Mouse (Mus musculus) embryonic facial prominence, embryonic 10.5 days (tissue): Measurements from ENCODE around the gene Adgrb2. TPM values are rescaled to one million over a fixed set of nuclear protein-coding genes. Genes with fewer than 3 reads are reported as not detected.

Experiments used
- DNase-seq: peaks from one replicate; pipeline ENCODE4 v3.0.0-alpha.2; 2017; ENCODE audit warnings: low spot score
- H3K27ac ChIP-seq: fragments of 300-500 bp; sonication (generic); replicated peaks from 2 replicates; pipeline ENCODE4 v1.5.1; 2016; ENCODE audit warnings: mild to moderate bottlenecking
- H3K27me3 ChIP-seq: fragments of 300-500 bp; sonication (generic); replicated peaks from 2 replicates; pipeline ENCODE4 v1.6.1; 2016; ENCODE audit warnings: low read depth, mild to moderate bottlenecking; ENCODE audit not compliant: poor library complexity, severe bottlenecking
- H3K36me3 ChIP-seq: fragments of 300-500 bp; sonication (generic); replicated peaks from 2 replicates; pipeline ENCODE4 v1.6.1; 2016; ENCODE audit warnings: mild to moderate bottlenecking, moderate library complexity
- H3K4me1 ChIP-seq: fragments of 300-500 bp; sonication (generic); 2 replicates; pipeline ENCODE4 v1.6.1; 2016
- H3K4me3 ChIP-seq: fragments of 300-500 bp; sonication (generic); 2 replicates; pipeline ENCODE4 v1.5.1; 2016; ENCODE audit warnings: mild to moderate bottlenecking, moderate library complexity
- H3K9me3 ChIP-seq: fragments of 300-500 bp; sonication (generic); 2 replicates; pipeline ENCODE4 v1.6.1; 2016; ENCODE audit warnings: mild to moderate bottlenecking
- whole genome bisulfite sequencing: fragments of 180-500 bp; shearing (Covaris S2); methylation state at CpG from one replicate; pipeline ENCODE4 v1.1.7; 2016; 5-methylcytosine and 5-hydroxymethylcytosine counted together
- polyA plus RNA-seq: library from polyadenylated mRNA; unstranded; fragments of >200 nt; fragmentation: Nextera tagmentation; extraction: Ambion mirVana; gene quantifications from 2 replicates; pipeline ENCODE4 v1.2.1, GENCODE M21; 2016

Gene Adgrb2
- polyA plus RNA-seq, 1 experiment from 2014 or later = 1.2 TPM

DNA sequence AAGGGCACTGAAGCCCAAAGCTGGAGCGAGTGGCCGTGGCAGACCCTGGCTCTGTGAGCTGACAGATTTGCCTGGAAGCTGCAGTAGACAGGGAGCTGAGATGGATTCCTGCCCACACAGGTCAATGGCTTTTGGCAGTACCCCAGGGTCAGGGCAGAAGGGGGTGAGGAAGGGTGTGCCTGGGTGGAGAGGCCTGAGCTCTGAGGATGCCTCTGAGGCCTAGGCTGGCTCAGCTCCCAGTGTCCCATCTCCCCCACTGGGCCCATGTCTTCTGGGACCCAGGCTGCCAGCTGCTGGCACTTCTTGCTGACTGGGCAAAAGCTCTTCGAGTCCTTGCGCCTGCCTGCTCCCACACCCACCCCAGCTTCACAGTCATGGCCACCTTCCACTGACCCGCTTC lies 8.5 kb downstream of the Adgrb2 start:
- H3K27ac ChIP-seq = no peak overlapping the region
- no peak for DNase-seq
- peaks cover 96% of the 10 kb centered on the region for H3K27me3 ChIP-seq
- H3K4me3 ChIP-seq = no peak overlapping the region
- 94% methylated on average over 5 of the region's 5 CpGs for WGBS
- H3K4me1 ChIP-seq = peaks cover 29% of the 10 kb centered on the region
- 0 out of 2 replicates have a peak, but pooled peaks cover 3% of the 10 kb centered on the region for H3K36me3 ChIP-seq
- no peaks in the 10 kb centered on the region for H3K9me3 ChIP-seq

DNA sequence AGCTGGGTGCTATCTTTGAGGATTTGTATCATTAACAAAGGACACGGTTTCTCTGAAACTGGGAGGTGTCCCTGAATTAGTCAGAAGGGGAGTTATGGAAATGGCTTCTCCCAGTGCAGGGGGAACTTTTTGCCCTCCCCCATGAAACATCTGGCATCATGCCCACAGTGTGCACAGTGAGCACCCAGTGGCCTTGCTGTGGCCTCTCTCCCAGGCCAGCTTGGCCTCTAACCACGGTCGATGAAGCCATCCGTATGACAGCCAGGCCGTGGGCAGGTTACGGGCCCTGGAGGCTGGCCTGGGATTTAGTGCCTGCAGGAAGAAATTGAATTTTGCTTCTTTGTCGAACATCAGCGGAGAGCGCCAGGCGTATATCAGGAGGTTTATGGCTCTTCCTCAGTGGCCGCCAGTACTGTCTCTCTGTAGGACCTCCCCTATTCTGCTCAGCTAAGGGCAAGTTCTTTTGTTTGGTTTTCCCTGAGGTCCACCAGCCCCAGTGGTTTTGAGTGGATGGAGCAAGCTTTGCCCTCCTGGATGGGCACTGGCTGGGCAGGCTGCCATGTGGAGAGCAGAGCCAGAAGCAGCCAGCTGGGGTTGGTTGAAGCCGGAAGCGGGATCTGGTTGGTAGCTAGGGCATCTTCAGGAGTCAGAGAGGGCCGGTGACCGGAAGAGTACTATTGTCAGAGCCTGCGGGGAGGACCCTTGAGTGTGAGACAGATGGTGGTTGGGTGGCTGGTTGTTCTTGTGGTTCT lies 9.4 kb downstream of the Adgrb2 start:
- Histone ChIP-seq H3K27ac (no peak overlapping the region), H3K36me3 (0 out of 2 replicates have a peak, but pooled peaks cover 3% of the 10 kb centered on the region), H3K4me3 (no peak overlapping the region), H3K9me3 (no peaks in the 10 kb centered on the region), H3K4me1 (peaks cover 23% of the 10 kb centered on the region), H3K27me3 (peaks cover 96% of the 10 kb centered on the region)
- 92% methylated on average over 16 of the region's 16 CpGs for WGBS
- no peak for DNase-seq

DNA sequence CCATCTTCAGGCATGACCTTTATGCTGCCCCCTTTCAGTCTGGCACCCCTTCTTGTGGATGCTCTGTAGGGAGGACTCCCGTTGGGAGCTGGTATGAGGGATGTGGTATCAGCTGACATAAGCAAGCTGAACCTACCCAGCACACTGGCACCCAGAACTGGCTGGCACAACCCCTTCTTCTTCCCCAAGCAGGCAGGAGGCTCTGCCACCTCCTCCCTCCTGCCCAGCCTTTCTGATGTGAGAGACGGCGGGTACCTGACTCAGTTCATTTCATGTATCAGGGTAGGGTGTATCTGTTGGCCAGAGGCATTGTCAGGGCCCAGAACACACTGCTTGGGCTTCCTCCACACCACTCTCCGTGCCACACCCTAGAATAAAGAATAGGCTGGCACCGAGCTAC lies 10.1 kb downstream of the Adgrb2 start:
- H3K9me3 ChIP-seq = no peaks in the 10 kb centered on the region
- H3K4me3 ChIP-seq = no peak overlapping the region
- no peak overlapping the region for H3K27ac ChIP-seq
- WGBS = 84% methylated on average over 5 of the region's 5 CpGs
- H3K27me3 ChIP-seq = peaks cover 95% of the 10 kb centered on the region
- no peak for DNase-seq
- H3K4me1 ChIP-seq = peaks cover 27% of the 10 kb centered on the region
- H3K36me3 ChIP-seq = 0 out of 2 replicates have a peak, but pooled peaks cover 3% of the 10 kb centered on the region

DNA sequence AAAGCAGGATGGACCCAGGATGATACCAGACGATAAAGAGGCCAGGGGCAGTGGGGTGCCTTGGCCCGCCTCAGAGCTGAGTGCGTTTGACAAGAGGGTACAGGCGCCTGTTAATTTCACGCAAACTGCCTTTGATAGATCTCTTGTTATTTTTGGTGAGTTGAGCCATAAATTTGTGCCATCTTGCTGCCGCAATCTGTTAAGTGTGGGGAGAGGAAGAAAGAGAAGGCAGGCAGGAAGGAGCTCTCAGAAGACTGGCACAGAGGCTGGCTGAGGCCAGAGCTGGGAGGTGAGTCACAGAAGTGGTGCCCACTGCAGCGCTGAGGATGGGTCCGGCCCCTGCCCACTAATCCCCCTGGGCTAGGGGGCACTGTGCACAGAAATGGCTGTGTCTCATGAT lies 10.6 kb downstream of the Adgrb2 start:
- Histone ChIP-seq H3K4me1 (peaks cover 26% of the 10 kb centered on the region), H3K27me3 (peaks cover 89% of the 10 kb centered on the region)
- WGBS = 83% methylated on average over 8 of the region's 8 CpGs

DNA sequence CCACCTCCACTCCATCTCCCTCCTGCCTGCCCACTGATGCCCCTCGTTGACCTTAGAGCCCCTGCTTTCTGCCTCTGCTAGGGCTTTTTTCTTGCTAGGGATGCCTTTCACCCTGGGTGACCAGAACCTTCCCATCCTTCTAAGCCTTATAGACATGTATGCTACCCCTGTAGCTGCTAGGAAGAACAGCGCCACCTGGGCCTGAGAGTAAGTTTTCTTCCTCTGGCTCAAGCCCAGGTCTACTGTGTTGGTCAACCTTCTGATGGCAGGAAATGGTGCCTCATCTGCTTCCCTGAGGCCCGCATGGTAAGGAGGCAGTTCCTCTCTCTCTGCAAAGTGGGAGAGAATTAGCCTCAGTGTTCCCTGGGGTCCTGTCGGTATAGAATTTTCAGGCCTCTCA lies 11.3 kb downstream of the Adgrb2 start:
- WGBS = 68% methylated on average over 4 of the region's 4 CpGs
- Histone ChIP-seq H3K4me3 (no peak overlapping the region), H3K27ac (no peak overlapping the region), H3K27me3 (peaks cover 86% of the 10 kb centered on the region), H3K4me1 (peaks cover 19% of the 10 kb centered on the region), H3K36me3 (0 out of 2 replicates have a peak, but pooled peaks cover 3% of the 10 kb centered on the region), H3K9me3 (no peaks in the 10 kb centered on the region)
- DNase-seq = no peak

More for the DNA sequence above, 10.6 kb downstream of the Adgrb2 start:
- Histone ChIP-seq H3K9me3 (no peaks in the 10 kb centered on the region), H3K4me3 (no peak overlapping the region), H3K27ac (no peak overlapping the region), H3K36me3 (0 out of 2 replicates have a peak, but pooled peaks cover 3% of the 10 kb centered on the region)
- DNase-seq = no peak

DNA sequence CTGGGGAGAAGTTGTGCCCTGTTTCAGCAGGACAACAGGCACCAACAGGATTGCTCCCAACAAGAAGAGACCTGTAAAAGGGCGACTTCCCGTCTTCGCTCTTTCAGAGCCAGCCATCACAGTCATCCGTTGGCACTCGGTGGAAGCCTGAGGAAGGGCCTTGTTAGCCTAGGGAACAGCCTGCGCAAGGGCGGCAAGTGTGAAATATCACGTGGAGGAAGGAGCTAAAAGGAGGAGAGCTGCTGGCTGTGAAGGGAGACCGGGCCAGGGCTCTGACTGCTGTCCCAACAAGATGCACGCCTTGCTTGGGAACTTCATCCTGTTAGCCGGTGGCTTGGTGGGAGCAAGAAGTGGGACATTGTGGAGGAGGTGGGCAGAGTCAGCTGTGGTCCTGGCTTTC lies 13.5 kb downstream of the Adgrb2 start:
- no peak for DNase-seq
- no peaks in the 10 kb centered on the region for H3K9me3 ChIP-seq
- H3K27ac ChIP-seq = no peak overlapping the region; the same call in 1 of the 2 replicates
- H3K27me3 ChIP-seq = peaks cover 68% of the 10 kb centered on the region
- H3K36me3 ChIP-seq = no peaks in the 10 kb centered on the region
- H3K4me1 ChIP-seq = peaks cover 20% of the 10 kb centered on the region
- WGBS = 73% methylated on average over 11 of the region's 11 CpGs
- H3K4me3 ChIP-seq = no peak overlapping the region

DNA sequence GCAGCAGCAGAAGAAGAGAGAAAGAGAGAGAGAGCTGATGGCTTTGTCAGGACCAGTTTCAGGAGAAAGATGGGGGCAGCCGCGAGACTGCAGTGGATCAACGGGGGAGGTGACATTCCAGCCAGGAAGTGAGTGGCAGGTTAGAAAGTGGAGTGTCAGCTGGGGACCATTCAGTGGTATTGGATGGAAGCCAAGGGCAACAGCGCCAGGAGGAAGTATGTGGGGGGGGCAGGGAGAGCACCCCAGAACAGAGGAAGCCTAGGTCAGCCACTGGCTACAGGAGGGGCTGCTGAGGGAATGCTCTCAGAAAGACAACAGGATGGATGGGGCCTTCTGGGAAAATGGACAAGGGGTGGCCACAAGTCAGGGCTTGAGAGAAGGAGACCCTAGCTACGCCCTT lies 17.0 kb downstream of the Adgrb2 start:
- no peaks in the 10 kb centered on the region for H3K36me3 ChIP-seq
- peaks cover 69% of the 10 kb centered on the region for H3K27me3 ChIP-seq
- WGBS = 63% methylated on average over 5 of the region's 5 CpGs
- H3K27ac ChIP-seq = no peak overlapping the region
- no peaks in the 10 kb centered on the region for H3K9me3 ChIP-seq
- no peak overlapping the region for H3K4me3 ChIP-seq
- H3K4me1 ChIP-seq = peaks cover 25% of the 10 kb centered on the region
- no peak for DNase-seq

DNA sequence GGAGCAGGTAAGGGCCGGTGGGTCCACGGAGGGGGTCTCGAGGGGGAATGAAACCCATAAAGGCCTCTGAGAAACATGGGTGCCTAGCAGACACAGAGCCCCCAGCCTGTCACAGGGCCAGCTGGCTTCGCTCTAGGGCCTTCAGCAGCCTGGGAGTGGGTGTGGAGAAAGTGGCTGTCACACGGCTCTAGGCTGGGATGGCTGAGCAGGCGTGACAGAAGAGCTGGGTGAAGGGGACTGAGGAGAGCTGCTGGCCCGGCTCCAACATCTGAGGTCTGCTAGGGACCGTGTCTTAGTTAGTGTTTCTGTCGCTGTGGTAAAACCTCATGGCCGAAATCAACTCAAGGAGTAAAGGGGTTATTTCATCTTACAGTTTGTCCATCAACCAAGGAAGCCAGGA lies 17.5 kb downstream of the Adgrb2 start:
- Histone ChIP-seq H3K4me3 (no peak overlapping the region), H3K36me3 (no peaks in the 10 kb centered on the region), H3K4me1 (peaks cover 29% of the 10 kb centered on the region), H3K9me3 (no peaks in the 10 kb centered on the region), H3K27me3 (peaks cover 69% of the 10 kb centered on the region), H3K27ac (no peak overlapping the region)
- WGBS = 81% methylated on average over 10 of the region's 10 CpGs
- no peak for DNase-seq

DNA sequence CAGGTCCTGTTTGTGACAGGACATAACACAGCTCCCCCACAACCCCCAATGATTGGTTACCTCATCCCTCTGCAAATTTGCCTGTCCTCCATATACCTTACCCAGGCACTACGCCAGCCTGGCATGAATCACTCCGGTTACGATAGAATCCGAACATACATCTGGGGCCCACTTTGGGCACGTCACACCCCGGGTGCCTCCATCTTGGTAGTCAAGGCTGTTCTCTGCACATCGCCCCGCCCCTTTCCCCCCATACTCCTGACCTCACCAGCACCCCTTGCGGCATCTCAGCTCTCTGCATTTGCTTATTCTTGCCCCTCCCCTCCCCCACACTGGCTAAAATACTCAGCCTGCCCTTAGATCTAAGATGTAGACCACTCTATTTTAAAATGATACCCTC lies 20.9 kb downstream of the Adgrb2 start:
- WGBS = 57% methylated on average over 9 of the region's 9 CpGs
- H3K4me1 ChIP-seq = peaks cover 31% of the 10 kb centered on the region
- peaks cover 76% of the 10 kb centered on the region for H3K27me3 ChIP-seq
- no peak overlapping the region for H3K27ac ChIP-seq
- no peak overlapping the region for H3K4me3 ChIP-seq
- no peaks in the 10 kb centered on the region for H3K9me3 ChIP-seq
- no peaks in the 10 kb centered on the region for H3K36me3 ChIP-seq
- peak; percentile 43 for DNase-seq

DNA sequence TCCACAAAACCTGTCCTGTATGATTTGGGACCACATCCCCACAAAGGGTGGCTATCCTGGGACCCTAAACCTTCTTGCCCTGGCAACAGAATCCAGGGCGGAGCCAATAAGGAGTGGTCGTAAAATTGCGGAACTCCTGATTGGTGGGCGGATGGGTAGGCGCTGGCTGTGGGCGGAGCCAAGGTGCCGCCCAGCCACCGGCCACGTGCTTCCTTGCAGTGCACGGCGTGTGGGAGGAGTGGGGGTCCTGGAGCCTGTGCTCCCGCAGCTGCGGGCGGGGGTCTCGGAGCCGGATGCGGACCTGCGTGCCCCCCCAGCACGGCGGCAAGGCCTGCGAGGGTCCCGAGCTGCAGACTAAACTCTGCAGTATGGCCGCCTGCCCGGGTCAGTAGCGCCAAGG lies 21.9 kb downstream of the Adgrb2 start:
- H3K27me3 ChIP-seq = peaks cover 78% of the 10 kb centered on the region
- H3K4me1 ChIP-seq = peaks cover 28% of the 10 kb centered on the region
- peak overlapping the region; percentile 56 for H3K4me3 ChIP-seq
- H3K9me3 ChIP-seq = no peaks in the 10 kb centered on the region
- 16% methylated on average over 25 of the region's 25 CpGs for WGBS
- no peaks in the 10 kb centered on the region for H3K36me3 ChIP-seq
- peak; percentile 65 for DNase-seq
- H3K27ac ChIP-seq = peak overlapping the region; percentile 60

DNA sequence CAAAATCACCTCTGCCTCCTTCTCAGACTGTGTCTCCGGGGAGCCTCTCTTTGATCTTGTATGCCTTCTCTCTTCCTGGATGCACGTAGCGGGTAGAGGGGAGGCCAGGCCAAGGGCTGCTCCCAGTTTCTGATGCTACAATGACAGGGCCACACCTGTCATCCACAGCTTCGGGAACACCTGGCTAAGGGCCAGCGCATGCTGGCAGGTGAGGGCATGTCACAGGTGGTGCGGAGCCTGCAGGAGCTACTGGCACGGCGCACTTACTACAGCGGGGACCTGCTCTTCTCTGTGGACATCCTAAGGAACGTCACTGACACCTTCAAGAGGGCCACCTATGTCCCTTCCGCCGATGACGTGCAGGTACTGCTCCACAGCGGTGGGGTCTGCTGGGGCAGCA lies 24.4 kb downstream of the Adgrb2 start:
- WGBS = 76% methylated on average over 14 of the region's 14 CpGs
- peaks cover 95% of the 10 kb centered on the region for H3K27me3 ChIP-seq
- peaks cover 31% of the 10 kb centered on the region for H3K4me1 ChIP-seq
- no peak for DNase-seq
- H3K27ac ChIP-seq = no peak overlapping the region
- H3K4me3 ChIP-seq = no peak overlapping the region
- no peaks in the 10 kb centered on the region for H3K9me3 ChIP-seq
- H3K36me3 ChIP-seq = no peaks in the 10 kb centered on the region

DNA sequence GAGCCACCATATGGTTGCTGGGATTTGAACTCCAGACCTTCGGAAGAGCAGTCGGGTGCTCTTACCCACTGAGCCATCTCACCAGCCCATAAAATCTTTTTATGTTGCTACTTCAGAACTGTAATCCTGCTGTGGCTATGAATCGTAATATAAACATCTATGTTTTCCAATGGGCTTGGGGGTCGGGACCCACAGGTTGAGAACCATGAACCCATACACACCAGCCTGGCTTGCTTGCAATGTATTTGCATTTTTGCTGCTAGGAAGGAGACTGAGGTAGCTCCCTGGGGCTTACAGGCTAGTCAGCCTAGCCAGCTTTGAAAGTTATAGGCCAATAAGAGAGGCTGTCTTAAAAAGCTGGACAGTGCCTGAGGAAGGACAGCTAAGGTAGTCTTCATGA lies 26.1 kb downstream of the Adgrb2 start:
- no peak overlapping the region for H3K4me3 ChIP-seq
- peaks cover 45% of the 10 kb centered on the region for H3K4me1 ChIP-seq
- no peaks in the 10 kb centered on the region for H3K9me3 ChIP-seq
- DNase-seq = no peak
- peaks cover 95% of the 10 kb centered on the region for H3K27me3 ChIP-seq
- no peaks in the 10 kb centered on the region for H3K36me3 ChIP-seq
- WGBS = 89% methylated on average over 4 of the region's 4 CpGs
- no peak overlapping the region for H3K27ac ChIP-seq

DNA sequence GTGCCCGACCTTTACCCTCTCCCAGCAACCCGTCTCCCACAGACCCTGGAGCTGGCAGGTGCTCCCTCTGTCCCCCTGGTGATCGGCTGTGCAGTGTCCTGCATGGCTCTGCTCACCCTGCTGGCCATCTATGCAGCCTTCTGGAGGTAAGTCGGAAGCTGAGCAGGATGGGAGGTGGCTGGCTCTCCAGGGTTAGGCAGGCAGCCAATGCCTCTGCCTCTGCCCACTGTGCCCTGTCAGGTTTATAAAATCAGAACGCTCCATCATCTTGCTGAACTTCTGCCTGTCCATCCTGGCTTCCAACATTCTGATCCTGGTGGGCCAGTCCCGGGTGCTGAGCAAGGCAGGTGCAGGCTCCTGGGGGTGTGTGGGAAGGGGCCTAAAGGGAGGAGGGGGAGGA lies 27.6 kb downstream of the Adgrb2 start:
- WGBS = 83% methylated on average over 6 of the region's 6 CpGs
- H3K27ac ChIP-seq = no peak overlapping the region
- H3K36me3 ChIP-seq = no peaks in the 10 kb centered on the region
- peaks cover 95% of the 10 kb centered on the region for H3K27me3 ChIP-seq
- peaks cover 49% of the 10 kb centered on the region for H3K4me1 ChIP-seq
- no peak overlapping the region for H3K4me3 ChIP-seq
- no peak for DNase-seq
- H3K9me3 ChIP-seq = no peaks in the 10 kb centered on the region
